ENCODE assay signal across 39 mouse cellular contexts in the genomic region with DNA sequence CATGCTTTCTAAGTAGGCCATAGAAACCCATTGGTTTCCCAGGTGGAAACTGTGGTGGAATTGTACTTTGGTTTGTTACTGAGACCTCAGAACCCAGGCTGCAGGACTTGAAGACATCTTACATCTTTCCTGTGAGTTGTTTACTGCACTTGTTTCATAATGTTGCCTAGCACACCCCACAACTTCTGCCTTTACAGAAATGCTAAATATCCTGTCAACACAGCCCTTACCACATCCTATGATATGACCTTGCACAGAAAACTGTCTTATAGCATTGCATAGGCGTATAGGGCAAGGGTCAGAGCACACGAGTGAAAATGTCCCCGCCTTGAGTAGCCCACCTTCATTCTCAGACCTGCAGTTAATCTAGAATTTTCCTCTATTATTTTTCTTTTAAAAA. TPM values are rescaled to one million over a fixed set of nuclear protein-coding genes. Genes with fewer than 3 reads are reported as not detected.
DNase-seq lines count a peak whose midpoint lies in the region; ATAC-seq lines count a peak whose summit lies in the region.
"Had no signal": no experiment of that assay in that cellular context is flagged by ENCODE, and none has a peak within 500 bp of the region (broad histone marks: within the 10 kb centered on the region; RNA-seq: fewer than 3 reads in every experiment).

No protein-coding gene starts in this region.

- peak; percentile 48 for DNase-seq in lung, postnatal 36 days
- DNase-seq in lung, postnatal 4 days, result no peak
- no peak for DNase-seq in kidney, adult 18-20 months
- no peak for DNase-seq in right cerebral cortex, adult 18-20 months
- DNase-seq: adrenal gland, postnatal 10 days; B cell, adult 2 months; cerebellum, adult 11-12 months; cerebellum, adult 9-11 months; heart, postnatal 14 days; kidney, adult 11 months; kidney, postnatal 25 days; thymus, adult 18-20 months; thymus, postnatal 4 days had no signal

- WGBS in hindbrain, embryonic 16.5 days, result 94% methylated on average over 3 of the region's 3 CpGs

- H3K4me3 ChIP-seq in hindbrain, embryonic 16.5 days (ENCODE audit: low read length), result no peak overlapping the region
- H3K4me3 ChIP-seq: embryonic facial prominence, embryonic 13.5 days; erythroblast, embryonic 14.5 days; hindbrain, embryonic 12.5 days; kidney, embryonic 15.5 days; limb, embryonic 12.5 days; midbrain, embryonic 13.5 days had no signal

- no peak overlapping the region for H3K4me2 ChIP-seq in hindbrain, embryonic 16.5 days (ENCODE audit: low read length)
- H3K4me2 ChIP-seq: embryonic facial prominence, embryonic 13.5 days; hindbrain, embryonic 12.5 days; kidney, embryonic 15.5 days; limb, embryonic 12.5 days; midbrain, embryonic 13.5 days had no signal

- no peak overlapping the region for H3K27ac ChIP-seq in hindbrain, embryonic 16.5 days (ENCODE audit: low read depth, low read length)
- H3K27ac ChIP-seq: embryonic facial prominence, embryonic 13.5 days; hindbrain, embryonic 12.5 days; kidney, embryonic 15.5 days; limb, embryonic 12.5 days; midbrain, embryonic 13.5 days had no signal

- H3K4me1 ChIP-seq in hindbrain, embryonic 16.5 days (ENCODE audit: control insufficient read depth, insufficient read depth, low read depth, low read length), result no peaks in the 10 kb centered on the region
- H3K4me1 ChIP-seq: embryonic facial prominence, embryonic 13.5 days; hindbrain, embryonic 12.5 days; kidney, embryonic 15.5 days; limb, embryonic 12.5 days; midbrain, embryonic 13.5 days had no signal

- ATAC-seq in hematopoietic stem cell, adult 5-6 weeks (replicated peaks in 1 of 2; ENCODE audit: insufficient read depth in 1 of 2, low FRiP score in 2 of 2, low TSS enrichment in 1 of 2, low read depth in 1 of 2, poor library complexity in 2 of 2, severe bottlenecking in 2 of 2), result peak; percentile 42 to 62; a peak in 2 of 4 replicates
- peak; percentile 83 for ATAC-seq in monocyte, adult 5-6 weeks (replicated peaks; ENCODE audit: insufficient number of reproducible peaks, low FRiP score, low TSS enrichment, poor library complexity, severe bottlenecking)
- ATAC-seq in hindbrain, embryonic 16.5 days, result no peak
- ATAC-seq: forebrain, embryonic 16.5 days; midbrain, embryonic 13.5 days had no signal

- H3K9me3 ChIP-seq in hindbrain, embryonic 16.5 days (ENCODE audit: control insufficient read depth, low read length), result no peaks in the 10 kb centered on the region
- H3K9me3 ChIP-seq: embryonic facial prominence, embryonic 13.5 days; hindbrain, embryonic 12.5 days; kidney, embryonic 15.5 days; limb, embryonic 12.5 days; midbrain, embryonic 13.5 days had no signal

- no peaks in the 10 kb centered on the region for H3K36me3 ChIP-seq in hindbrain, embryonic 16.5 days (ENCODE audit: control insufficient read depth, insufficient read depth, low read length)
- H3K36me3 ChIP-seq: embryonic facial prominence, embryonic 13.5 days; hindbrain, embryonic 12.5 days; kidney, embryonic 15.5 days; limb, embryonic 12.5 days; midbrain, embryonic 13.5 days had no signal

- no peak overlapping the region for H3K9ac ChIP-seq in hindbrain, embryonic 16.5 days (ENCODE audit: low read depth, low read length)
- H3K9ac ChIP-seq: embryonic facial prominence, embryonic 13.5 days; hindbrain, embryonic 12.5 days; kidney, embryonic 15.5 days; limb, embryonic 12.5 days; midbrain, embryonic 13.5 days had no signal

- H3K27me3 ChIP-seq in hindbrain, embryonic 16.5 days (replicated peaks; ENCODE audit: control insufficient read depth, insufficient read depth, low read length), result no peaks in the 10 kb centered on the region
- H3K27me3 ChIP-seq: embryonic facial prominence, embryonic 13.5 days; hindbrain, embryonic 12.5 days; kidney, embryonic 15.5 days; limb, embryonic 12.5 days; midbrain, embryonic 13.5 days had no signal

RNA-seq across cellular contexts. Expression of a gene that starts 12.6 kb away (rescaled TPM):
- 6.3 and 33.4 TPM in 2 replicates for total RNA-seq in hematopoietic stem cell, adult 5-6 weeks (2017)
- 235 to 1,319 TPM (median 1,123 TPM) in 3 replicates for total RNA-seq in monocyte, adult 5-6 weeks (2017)
- polyA plus RNA-seq in hindbrain, embryonic 16.5 days (2015; fragmentation: Nextera tagmentation; extraction: Ambion mirVana), result 2.3 and 3.4 TPM in 2 replicates
- polyA plus RNA-seq: erythroblast, embryonic 14.5 days had no signal

RNA-seq across cellular contexts. Expression of a gene that starts 27.1 kb away (rescaled TPM):
- 37.3 and 43.8 TPM in 2 replicates for total RNA-seq in hematopoietic stem cell, adult 5-6 weeks (2017)
- 98.1 to 442 TPM (median 354 TPM) in 3 replicates for total RNA-seq in monocyte, adult 5-6 weeks (2017)
- 2.1 and 2.4 TPM in 2 replicates for polyA plus RNA-seq in hindbrain, embryonic 16.5 days (2015; fragmentation: Nextera tagmentation; extraction: Ambion mirVana)
- polyA plus RNA-seq: erythroblast, embryonic 14.5 days had no signal

RNA-seq across cellular contexts. Expression of a gene that starts 39.9 kb away (rescaled TPM):
- total RNA-seq in hematopoietic stem cell, adult 5-6 weeks (2017), result 9.7 TPM in 1 of 2 replicates, not detected in the other
- total RNA-seq in monocyte, adult 5-6 weeks (2017), result 1.3 TPM in 1 of 3 replicates, not detected in the others
- polyA plus RNA-seq in hindbrain, embryonic 16.5 days (2015; fragmentation: Nextera tagmentation; extraction: Ambion mirVana), result not detected in 2 replicates
- total RNA-seq: adrenal gland, postnatal 10 days; gastrocnemius, adult 8-10 months; gastrocnemius, postnatal 4 days; heart, adult 8-10 months; heart, postnatal 14 days; layer of hippocampus, adult 18-20 months; layer of hippocampus, postnatal 10 days; left cerebral cortex, adult 18-20 months; left cerebral cortex, postnatal 25 days; liver, adult 2 months; megakaryocyte-erythroid progenitor cell, adult 5-6 weeks had no signal
- polyA plus RNA-seq: embryonic facial prominence, embryonic 13.5 days; erythroblast, embryonic 14.5 days; forebrain, embryonic 11.5 days; forebrain, embryonic 16.5 days; heart, embryonic 14.5 days; hindbrain, embryonic 12.5 days; kidney, embryonic 15.5 days; limb, embryonic 12.5 days; liver, adult 2 months; liver, embryonic 16.5 days; lung, embryonic 16.5 days; midbrain, embryonic 13.5 days; neural tube, embryonic 14.5 days; spleen, adult 2 months; stomach, postnatal 0 days had no signal

RNA-seq across cellular contexts. Expression of a gene that starts 43.6 kb away (rescaled TPM):
- total RNA-seq in hematopoietic stem cell, adult 5-6 weeks (2017), result 333 and 445 TPM in 2 replicates
- 448 to 606 TPM (median 547 TPM) in 3 replicates for total RNA-seq in monocyte, adult 5-6 weeks (2017)
- polyA plus RNA-seq in hindbrain, embryonic 16.5 days (2015; fragmentation: Nextera tagmentation; extraction: Ambion mirVana), result 1.3 and 2.0 TPM in 2 replicates
- total RNA-seq: gastrocnemius, adult 8-10 months; gastrocnemius, postnatal 4 days; heart, adult 8-10 months; heart, postnatal 14 days; layer of hippocampus, adult 18-20 months; left cerebral cortex, adult 18-20 months; left cerebral cortex, postnatal 25 days had no signal
- polyA plus RNA-seq: limb, embryonic 12.5 days had no signal

RNA-seq across cellular contexts. Expression of a gene that starts 56.8 kb away (rescaled TPM):
- 160 and 215 TPM in 2 replicates for total RNA-seq in hematopoietic stem cell, adult 5-6 weeks (2017)
- total RNA-seq in monocyte, adult 5-6 weeks (2017), result 523 to 801 TPM (median 669 TPM) in 3 replicates
- 1.1 and 1.4 TPM in 2 replicates for polyA plus RNA-seq in hindbrain, embryonic 16.5 days (2015; fragmentation: Nextera tagmentation; extraction: Ambion mirVana)
- total RNA-seq: adrenal gland, postnatal 10 days; gastrocnemius, adult 8-10 months; heart, adult 8-10 months; heart, postnatal 14 days; layer of hippocampus, adult 18-20 months; layer of hippocampus, postnatal 10 days; left cerebral cortex, adult 18-20 months; left cerebral cortex, postnatal 25 days; liver, adult 2 months had no signal
- polyA plus RNA-seq: erythroblast, embryonic 14.5 days; forebrain, embryonic 11.5 days; forebrain, embryonic 16.5 days; lung, embryonic 16.5 days; midbrain, embryonic 13.5 days had no signal
